Mouse (Mus musculus): ENCODE measurements at regions not wholly inside any gene's neighbourhood (a gene's known extent, or its start where the extent isn't known, plus 50 kb on each side); places are given as distances from the start of the nearest gene placed in this dataset.

DNA sequence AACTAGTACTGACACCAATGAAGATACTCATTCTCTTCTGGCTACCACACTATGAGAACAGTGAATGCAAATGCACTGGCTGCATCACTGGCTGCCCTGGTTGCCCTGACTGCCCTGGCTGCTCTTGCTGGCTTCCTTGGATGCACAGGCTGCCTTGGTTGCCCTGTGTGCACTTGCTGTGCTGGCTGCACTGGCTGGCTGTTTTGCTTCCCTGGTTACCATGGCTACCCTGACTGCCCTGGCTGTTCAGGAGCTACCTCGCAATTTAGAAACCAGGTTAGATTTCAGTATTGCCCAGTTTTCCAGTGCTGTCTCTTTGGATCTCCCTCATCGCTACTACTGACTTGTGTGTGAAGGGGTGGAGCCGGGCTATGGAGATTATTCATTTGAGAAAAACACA lies 175.7 kb downstream of the Fat4 start:
- DNase-seq (ENCODE audit: low read depth, low spot score), result no peak

DNA sequence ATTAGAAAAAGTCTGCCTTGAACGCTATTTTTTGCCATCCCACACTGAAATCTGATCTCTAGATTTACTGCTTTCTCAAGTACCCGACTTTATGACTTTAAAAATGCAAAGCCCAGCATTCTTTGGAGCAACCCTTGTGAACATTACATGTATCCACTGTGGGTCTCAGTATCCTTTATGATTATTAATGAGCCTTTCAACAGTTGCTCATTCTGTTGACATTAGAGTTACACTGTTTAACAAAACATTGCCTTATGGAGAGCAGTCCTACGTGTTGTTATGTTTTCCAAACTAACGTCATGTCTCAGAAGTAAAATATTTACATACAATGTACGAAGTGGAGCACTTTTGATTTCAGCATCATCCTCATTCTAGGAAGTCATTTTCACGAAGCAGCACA lies 178.7 kb downstream of the Fat4 start:
- DNase-seq (ENCODE audit: low read depth, low spot score), result no peak

DNA sequence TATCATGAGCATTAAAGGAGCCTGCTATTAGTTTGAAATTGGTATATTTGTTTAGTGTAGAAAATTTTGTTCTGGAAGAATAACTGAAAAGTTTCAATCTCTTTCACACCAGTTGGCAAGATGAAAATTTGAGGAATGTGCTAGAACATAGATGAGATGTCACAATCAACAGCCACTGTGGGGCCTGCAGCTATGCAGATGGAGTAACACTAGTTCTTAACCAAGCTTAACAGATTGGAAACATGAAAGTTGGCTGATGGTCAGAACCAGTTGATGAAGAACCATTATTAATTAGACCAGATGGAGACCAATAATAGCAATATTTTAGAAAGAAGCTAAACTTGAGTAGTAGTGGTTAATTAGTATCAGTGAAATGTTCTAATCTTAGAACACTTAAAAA lies 182.3 kb downstream of the Fat4 start:
- no peak for DNase-seq (ENCODE audit: low read depth, low spot score)

DNA sequence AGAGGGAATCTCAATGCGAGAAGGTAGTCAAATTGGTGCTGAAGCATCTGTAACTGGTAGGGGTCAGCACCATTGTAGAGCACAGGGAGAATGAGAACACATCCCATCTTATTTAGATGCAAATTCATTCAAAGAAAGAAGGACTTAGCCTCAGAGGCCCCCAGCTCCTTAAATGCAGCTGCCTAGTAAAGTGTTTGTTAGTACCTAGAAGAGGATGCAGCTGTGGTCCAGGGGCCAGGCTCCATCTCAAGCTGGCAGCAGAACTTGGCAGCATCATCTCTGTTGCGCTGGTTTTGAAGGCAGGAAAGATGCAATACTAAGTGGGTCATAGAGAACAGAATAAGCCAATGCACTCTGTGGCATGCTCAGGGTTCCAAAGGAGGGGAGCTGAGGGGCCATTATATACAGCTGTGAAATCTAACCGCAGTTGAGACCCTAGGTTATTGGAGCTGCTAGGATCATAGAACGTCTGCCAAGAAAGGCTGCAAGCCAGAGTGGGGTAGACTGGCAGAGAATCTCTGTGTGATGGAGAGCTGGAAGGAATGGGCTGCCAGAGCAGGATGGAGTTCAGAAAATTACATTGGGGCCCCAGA lies 196.0 kb downstream of the Fat4 start:
- DNase-seq (ENCODE audit: low read depth, low spot score), result no peak

DNA sequence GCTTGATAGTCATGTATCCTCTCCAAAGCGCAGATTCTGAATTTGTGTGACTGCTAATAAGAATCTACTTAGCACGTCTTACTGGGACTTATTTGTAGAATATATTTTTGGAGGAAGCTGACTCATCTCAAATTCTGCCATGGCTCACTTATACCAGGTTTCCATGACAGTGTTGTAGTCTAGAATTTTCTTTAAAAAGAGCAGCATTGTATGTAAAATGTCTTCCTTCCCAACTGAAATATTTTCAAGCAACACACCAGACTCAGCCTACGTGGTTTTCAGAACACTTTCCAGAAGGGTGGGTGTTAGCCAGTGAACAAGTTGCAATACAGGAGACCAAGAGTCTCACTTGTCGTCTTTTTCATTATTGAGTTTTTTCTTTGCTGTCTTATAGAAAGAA lies 202.2 kb downstream of the Fat4 start:
- no peak for DNase-seq (ENCODE audit: low read depth, low spot score)

DNA sequence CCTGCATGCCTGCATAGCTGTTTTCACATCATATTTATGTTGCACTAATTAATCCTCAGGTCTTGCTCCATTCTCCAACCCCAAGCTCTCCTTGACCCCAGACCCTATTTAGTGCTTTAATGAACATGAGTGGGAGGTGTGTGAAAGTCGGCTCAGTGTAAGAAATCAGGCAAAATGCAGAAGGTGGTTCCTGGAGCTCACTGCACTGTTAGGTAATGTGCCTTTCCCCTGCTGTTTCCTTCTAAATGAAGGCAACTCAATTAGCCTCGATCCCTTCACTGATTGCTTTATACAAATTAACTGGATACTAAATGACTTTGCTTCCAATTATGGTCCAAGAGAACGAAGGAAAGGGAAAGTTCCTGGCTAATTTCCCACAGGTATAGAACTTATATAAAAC lies 215.6 kb downstream of the Fat4 start:
- DNase-seq (ENCODE audit: low read depth, low spot score), result no peak

DNA sequence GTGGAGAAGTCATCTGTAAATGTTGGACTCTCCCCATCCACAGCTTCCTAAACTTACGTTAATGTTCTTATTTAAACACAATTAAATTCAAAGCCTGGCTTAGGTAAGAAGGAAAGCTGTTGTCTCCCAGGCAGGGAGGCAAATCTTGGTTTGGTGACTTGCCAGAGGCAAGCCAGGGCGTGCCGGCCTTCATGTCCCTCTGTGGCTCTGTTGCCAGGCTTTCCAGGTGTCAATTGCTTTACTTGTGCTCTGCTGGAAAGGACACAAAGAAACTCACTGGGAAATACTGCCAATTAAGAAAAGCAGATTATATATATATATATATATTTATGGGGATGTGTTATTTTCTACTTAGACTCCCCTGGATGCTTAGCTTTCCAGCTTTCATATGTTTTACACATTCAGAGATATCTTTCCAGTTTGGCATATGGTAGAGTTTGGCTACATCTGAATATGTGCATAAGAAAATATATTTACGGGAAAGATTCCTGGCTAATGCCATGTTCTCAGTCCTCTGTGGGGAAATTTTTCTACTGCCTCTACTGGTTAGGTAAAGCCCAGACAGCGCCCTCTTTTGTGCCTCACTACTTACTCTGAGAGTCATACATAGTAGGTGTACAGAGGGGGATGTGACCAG lies 223.1 kb downstream of the Fat4 start:
- peak; percentile 29 for DNase-seq (ENCODE audit: low read depth, low spot score)

DNA sequence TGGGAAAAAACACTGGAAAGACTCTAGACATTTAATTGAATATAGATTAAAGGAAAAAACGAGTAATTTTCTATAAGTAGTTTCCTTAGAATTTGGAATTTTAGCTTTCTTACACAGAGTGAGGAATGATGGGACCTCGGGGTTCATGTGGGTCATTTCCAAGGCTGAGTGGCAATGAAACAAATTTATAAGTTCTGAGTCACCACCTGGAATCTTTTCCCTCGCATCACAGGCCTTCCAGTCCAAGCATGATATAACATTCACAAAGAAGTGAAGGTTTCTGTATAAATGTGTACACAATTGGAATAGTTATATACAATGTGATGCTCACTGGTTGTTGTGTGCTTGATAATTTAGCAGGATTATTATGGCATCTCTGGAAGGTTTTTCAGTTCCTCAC lies 227.3 kb downstream of the Fat4 start:
- peak; percentile 72 for DNase-seq (ENCODE audit: low read depth, low spot score)

DNA sequence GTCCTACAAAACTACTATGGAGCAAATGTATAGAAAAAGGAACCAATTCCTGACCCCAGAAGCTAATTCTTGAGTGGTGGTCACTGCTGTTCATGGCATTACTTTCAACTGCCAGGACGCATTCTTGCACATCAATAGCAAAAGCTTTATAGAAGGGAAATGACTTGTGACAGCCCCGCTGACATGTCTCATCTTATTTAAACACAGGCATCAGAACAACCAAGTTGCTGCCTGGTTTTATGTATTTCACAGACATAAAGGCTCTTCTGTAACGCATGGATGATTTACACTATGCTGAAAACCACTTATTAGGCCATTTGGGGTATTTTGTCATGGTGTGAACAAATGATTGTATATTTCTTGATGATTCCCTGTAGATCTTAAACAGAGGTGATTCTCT lies 228.1 kb downstream of the Fat4 start:
- DNase-seq (ENCODE audit: low read depth, low spot score), result no peak

DNA sequence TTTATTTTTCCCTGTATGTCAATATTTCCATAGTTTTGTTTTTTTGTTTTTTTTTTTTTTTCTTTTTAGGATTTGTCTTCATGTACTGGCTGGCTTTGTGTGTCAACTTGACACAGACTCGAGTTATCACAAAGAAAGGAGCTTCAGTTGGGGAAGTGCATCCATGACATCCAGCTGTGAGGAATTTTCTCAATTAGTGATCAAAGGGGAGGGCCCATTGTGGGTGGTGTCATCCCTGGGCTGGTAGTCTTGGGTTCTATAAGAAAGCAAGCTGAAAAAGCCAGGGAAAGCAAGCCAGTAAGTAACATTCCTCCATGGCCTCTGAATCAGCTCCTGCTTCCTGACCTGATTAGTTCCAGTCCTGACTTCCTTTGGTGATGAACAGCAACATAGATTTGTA lies 228.7 kb downstream of the Fat4 start:
- DNase-seq (ENCODE audit: low read depth, low spot score), result peak; percentile 12

DNA sequence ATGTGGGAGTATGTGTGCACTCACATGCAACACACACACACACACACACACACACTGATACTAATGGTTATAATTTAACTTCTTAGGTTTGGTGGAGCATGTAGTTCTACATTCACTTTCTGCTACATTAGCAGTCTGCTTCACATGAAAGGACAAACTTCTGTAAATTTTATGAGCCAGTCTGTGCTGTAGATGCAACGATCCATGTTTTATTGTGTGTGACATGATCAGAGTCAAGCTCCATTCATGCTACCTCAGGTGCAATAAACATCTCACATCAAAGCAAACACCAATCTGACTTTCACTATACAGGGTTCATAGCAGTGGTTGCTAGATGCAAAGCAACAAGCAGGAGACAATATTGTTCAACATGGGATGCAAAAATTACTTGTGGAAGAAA lies 235.5 kb downstream of the Fat4 start:
- DNase-seq (ENCODE audit: low read depth, low spot score), result no peak

DNA sequence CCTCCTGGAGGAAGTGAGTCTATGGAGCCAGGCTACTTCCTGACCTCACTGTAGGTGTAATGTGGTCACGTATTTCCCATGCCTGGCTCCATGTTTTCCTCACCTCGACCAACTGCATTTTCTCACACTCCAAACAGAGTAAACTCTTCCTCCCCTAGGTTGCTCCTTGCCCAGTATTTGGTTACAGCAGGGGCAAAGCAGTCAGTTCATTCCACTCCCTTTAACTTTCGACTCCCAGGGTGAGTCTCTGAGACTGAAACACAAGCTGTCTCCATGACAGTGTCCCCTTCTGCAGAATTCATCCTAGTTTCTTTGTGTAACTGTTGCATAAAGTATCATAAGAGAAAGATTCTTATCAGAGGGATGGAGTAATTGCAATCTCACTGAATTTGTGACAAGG lies 243.8 kb downstream of the Fat4 start:
- DNase-seq (ENCODE audit: low read depth, low spot score), result no peak

DNA sequence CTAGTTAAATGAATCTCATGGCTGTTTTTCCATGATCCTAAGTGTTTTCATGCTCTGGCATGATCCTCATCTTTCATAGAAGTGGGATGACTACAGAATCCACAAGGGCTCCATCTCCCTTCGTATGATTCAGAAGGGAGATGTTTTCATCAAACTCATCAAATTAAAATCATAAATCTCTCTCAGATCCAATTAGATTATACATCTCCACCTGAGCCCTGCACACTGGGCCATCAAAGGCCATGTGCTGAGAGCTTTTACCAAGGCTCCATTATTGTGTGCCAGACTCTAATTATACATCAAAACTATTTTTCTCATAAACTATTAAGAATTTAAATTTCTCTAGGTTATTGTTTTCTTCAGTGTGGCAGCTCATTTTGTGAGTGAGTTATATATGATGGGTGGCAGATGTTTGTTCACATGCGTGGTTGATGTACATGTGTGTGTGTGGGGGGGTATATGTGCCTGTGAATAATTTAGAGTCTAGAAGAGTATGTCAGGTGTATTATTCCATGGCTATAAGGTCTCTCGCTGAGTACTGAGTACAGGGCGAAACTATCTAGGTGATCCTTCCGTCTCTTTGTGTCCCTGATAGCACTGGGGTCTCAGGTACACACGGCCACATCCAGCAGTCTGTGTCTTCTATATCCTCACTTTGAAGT lies 278.4 kb downstream of the Fat4 start:
- no peak for DNase-seq (ENCODE audit: low read depth, low spot score)

DNA sequence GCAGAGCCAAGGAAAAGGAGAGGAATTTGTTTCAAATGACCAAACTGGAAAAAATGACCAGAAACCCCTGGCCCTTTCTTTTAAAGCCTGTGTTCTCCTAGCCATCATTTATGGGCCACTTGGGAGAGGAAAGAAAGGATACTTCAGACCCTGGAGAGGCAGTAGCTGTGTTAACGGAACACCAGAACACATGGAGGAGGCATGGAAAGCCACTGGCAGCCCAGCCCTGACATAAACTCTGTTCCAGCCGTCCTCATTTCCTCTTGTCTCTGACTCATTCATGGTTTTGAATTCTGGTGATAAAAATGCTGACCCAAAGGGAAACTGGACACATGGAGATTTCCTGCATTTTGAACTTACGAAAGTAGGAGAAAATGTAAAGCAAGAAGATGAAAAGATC lies 295.9 kb downstream of the Fat4 start:
- DNase-seq (ENCODE audit: low read depth, low spot score), result peak; percentile 78

DNA sequence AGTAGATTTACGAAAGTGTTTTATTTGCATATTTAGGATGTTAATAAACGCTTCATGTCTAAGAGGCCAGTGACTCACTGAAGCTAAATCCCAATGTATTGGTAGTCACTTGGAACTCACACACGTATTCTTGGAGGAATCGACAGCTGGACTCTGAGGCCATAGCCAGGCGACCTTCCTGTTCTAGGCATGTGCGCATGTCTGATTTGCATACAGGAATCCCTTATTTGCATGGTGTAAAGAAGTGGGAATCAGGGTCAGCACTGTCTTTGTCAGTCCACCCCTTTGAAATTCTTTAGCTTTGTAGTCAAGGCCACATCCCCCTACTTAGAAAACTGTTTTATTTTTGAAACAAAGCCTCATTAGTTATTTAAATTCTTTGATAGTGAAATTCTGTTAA lies 308.4 kb downstream of the Fat4 start:
- DNase-seq (ENCODE audit: low read depth, low spot score), result no peak

DNA sequence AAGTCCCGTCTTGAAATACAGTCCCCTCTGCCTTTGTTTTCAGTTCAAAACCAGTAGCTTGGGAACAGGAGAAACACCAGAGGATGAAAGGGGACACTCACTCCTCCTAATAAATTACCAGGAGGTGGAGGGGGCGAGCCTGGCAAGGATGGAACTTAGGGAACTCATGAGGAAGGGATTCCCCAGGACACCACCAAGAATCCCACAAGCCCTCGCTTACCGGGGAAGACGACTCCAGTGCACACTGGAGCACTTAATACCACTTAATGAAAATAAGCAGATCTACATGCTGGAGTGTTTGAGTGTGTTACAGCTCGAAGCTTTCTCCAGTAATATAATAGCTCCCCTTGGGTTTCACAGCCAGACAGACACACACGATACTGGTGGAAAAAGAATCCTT lies 315.9 kb downstream of the Fat4 start:
- no peak for DNase-seq (ENCODE audit: low read depth, low spot score)

DNA sequence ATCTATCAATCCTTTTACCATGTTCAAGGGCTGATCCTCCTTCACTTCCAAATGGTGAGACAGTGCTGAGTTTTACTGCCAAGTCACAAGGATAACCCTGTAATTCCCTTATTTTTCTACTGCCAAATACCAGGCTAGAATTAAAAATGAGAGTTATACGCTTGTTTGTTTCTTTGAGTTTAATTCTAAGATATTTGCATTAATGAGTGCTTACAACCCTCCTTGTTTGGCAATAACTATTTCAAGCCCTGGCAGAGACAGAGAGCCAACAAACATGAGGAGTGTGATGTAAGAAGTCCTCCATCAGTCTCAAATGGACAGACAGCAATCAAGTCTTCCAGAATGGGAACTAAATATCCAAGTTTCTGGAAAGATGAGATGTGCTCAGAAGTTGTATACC lies 321.9 kb downstream of the Fat4 start:
- DNase-seq (ENCODE audit: low read depth, low spot score), result no peak

DNA sequence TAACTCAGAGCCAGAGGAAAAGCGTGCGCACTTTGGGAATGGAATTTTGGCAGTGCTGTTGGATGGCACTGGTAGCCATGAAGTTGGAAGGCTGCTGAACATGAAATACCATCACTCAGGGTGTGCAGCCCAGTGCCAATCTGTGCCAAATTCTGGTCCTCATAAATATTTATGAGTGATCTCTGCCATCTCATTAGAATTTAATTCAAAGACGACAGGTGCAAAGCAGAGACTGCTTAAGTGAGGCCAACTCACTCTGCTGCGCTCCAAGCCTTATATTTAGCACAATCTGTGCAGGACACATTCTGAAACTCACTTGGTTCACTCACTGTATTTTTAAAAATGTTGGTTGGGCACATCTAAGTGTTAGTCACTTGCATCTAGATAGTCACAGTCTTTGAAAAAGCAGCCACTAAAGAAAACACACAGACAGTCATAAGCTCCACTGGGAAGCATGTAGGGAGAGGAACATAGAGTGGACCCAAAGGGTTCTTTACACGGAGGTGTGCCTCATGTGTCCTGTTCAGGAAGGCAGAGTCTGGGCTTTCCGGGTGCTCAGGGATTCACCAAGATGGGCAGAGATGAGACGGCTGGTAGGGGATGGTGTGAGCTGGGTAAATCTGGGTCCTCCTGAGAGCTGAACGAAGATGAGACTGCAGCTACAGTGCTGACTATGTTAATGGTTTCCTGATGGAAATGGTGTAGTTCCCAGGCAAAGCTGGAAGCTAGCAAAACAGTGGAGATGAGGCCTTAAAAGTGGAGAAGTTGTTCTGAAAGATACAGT lies 322.8 kb downstream of the Fat4 start:
- no peak for DNase-seq (ENCODE audit: low read depth, low spot score)

DNA sequence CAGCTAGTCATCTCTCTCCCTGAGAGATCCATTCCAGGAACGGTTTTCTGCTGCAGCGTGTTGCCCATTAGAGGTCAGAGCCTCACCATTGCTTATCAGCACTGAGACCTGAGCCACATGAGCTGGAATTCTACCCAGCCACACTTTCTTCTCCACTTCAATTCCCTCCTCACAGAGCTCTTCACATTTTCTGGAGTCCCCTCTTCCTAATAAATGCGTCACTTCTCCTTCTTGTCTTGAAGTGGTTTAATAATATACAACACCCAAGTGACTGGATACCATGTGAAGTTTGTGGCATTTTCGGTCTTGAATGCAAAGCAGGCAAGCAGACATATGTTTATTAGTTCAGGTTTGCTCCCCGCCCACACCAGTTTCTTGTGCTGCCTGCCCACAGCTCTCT lies 324.9 kb downstream of the Fat4 start:
- DNase-seq (ENCODE audit: low read depth, low spot score), result peak; percentile 4

DNA sequence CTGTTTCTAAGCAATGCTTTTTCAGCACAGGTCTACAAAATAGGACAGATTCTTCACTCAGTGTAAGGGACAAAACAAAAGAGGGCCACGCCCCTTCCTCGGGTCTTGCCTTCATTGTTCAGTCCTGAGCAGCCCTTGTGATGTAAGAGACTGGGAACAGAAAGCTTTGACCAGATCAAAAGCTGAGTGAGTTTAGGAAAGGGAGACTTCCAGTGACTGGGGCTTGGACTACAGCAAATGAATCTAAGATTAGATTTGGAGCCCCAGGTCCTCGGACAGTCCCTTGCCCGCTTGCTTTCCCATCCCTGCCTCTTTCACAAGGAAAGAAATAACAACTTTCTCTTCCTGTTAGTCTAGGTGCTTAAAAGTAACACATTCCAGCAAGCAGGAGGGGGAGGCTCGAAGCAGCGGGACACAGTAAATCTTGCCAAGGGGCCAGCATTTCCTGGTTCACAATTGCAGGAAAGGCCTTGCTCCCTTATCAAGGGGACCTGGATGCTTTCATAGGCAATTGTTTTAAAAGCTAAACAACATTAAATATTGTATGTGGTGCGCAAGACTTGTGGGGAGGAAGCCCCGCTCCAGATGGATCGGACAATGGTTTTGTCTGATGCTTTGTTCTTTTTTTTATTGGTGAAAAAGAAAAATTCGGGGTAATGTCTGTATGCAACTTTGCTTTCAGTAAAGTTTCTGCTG lies 333.4 kb downstream of the Fat4 start:
- peak; percentile 47 for DNase-seq (ENCODE audit: low read depth, low spot score)

DNA sequence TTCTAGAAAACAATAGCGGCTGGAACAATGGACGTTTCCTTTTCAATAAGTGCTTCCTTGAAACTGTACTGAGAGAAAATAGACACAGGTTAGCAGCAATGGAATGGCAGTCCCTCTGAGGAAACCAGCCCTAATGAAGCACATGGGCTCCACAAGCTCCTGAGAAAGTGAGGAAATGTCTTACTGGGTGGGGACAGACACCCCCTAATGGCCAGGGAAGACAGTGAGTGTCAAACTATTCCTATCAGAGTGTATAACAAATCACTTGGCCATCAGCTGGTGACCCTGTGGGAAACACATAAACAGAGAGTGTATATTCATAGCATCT lies 333.9 kb downstream of the Fat4 start:
- peak; percentile 51 for DNase-seq (ENCODE audit: low read depth, low spot score)

DNA sequence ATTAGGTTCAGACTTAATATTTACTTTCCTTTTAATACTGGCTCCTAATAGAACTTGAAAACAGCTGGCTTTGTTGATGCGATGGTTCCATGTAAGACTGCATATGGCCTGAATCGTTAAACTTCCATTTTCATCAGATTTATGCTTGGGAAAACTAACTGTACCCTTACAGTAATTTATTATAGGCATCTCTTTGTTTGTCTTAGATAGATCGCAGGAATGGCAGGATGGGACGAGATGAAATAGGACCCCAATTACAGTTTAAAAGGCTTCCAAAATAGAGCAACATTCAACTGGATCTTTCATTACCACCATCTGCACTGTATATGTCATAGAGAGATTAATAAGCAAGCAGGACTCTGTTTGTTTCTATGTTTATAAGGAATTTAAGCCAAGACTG lies 335.3 kb downstream of the Fat4 start:
- DNase-seq (ENCODE audit: low read depth, low spot score), result no peak
